ENCODE assay signal across 8 mouse cellular contexts in genomic region chr8:122294273-122294683, GRCm38 (mm10). TPM values are rescaled to one million over a fixed set of nuclear protein-coding genes. Genes with fewer than 3 reads are reported as not detected.
DNase-seq lines count a peak whose midpoint lies in the region; ATAC-seq lines count a peak whose summit lies in the region.

No protein-coding gene starts in this region.

- intact Hi-C loops in left cerebral cortex, postnatal 36 days (cut with DNase I) = no loop called here

- H3K4me1 ChIP-seq in embryonic facial prominence, embryonic 14.5 days (ENCODE audit: control insufficient read depth, insufficient read depth, low read length) = no peaks in the 10 kb centered on the region; the same call in 1 of the 2 replicates
- H3K4me1 ChIP-seq in hindbrain, embryonic 13.5 days (replicated peaks) = peaks cover 72% of the 10 kb centered on the region
- peaks cover 28% of the 10 kb centered on the region for H3K4me1 ChIP-seq in limb, embryonic 15.5 days
- H3K4me1 ChIP-seq in midbrain, embryonic 15.5 days = peaks cover 46% of the 10 kb centered on the region

- H3K27me3 ChIP-seq in embryonic facial prominence, embryonic 14.5 days (replicated peaks; ENCODE audit: control insufficient read depth, insufficient read depth, low read length) = no peaks in the 10 kb centered on the region
- peaks cover 3% of the 10 kb centered on the region; the same call in 1 of the 2 replicates for H3K27me3 ChIP-seq in hindbrain, embryonic 13.5 days
- H3K27me3 ChIP-seq in limb, embryonic 15.5 days = no peaks in the 10 kb centered on the region
- H3K27me3 ChIP-seq in midbrain, embryonic 15.5 days (replicated peaks) = no peaks in the 10 kb centered on the region

- peak; percentile 86 for ATAC-seq in embryonic facial prominence, embryonic 14.5 days (ENCODE audit: low read depth)
- peak; percentile 58 for ATAC-seq in hindbrain, embryonic 13.5 days (ENCODE audit: low FRiP score)
- peak; percentile 75 for ATAC-seq in limb, embryonic 15.5 days (ENCODE audit: insufficient number of reproducible peaks, low FRiP score, low TSS enrichment, low read depth)
- ATAC-seq in midbrain, embryonic 15.5 days (replicated peaks) = peak; percentile 35; the same call in 1 of the 2 replicates

- no peaks in the 10 kb centered on the region for H3K36me3 ChIP-seq in embryonic facial prominence, embryonic 14.5 days (ENCODE audit: control insufficient read depth, insufficient read depth, low read length)
- no peaks in the 10 kb centered on the region for H3K36me3 ChIP-seq in hindbrain, embryonic 13.5 days
- no peaks in the 10 kb centered on the region for H3K36me3 ChIP-seq in limb, embryonic 15.5 days
- no peaks in the 10 kb centered on the region for H3K36me3 ChIP-seq in midbrain, embryonic 15.5 days (replicated peaks)

- no peak overlapping the region for H3K4me3 ChIP-seq in embryonic facial prominence, embryonic 14.5 days (ENCODE audit: low read depth, low read length)
- H3K4me3 ChIP-seq in hindbrain, embryonic 13.5 days = no peak overlapping the region
- no peak overlapping the region for H3K4me3 ChIP-seq in limb, embryonic 15.5 days
- H3K4me3 ChIP-seq in midbrain, embryonic 15.5 days = no peak overlapping the region

- H3K9me3 ChIP-seq in embryonic facial prominence, embryonic 14.5 days (ENCODE audit: control insufficient read depth, low read length) = no peaks in the 10 kb centered on the region
- H3K9me3 ChIP-seq in hindbrain, embryonic 13.5 days = no peaks in the 10 kb centered on the region
- no peaks in the 10 kb centered on the region for H3K9me3 ChIP-seq in limb, embryonic 15.5 days
- no peaks in the 10 kb centered on the region for H3K9me3 ChIP-seq in midbrain, embryonic 15.5 days

- WGBS in embryonic facial prominence, embryonic 14.5 days = 6% methylated on average over 7 of the region's 7 CpGs
- whole genome bisulfite sequencing in hindbrain, embryonic 13.5 days = 7% methylated on average over 7 of the region's 7 CpGs
- WGBS in limb, embryonic 15.5 days = 6% methylated on average over 7 of the region's 7 CpGs
- 5% methylated on average over 7 of the region's 7 CpGs for WGBS in midbrain, embryonic 15.5 days

- H3K4me2 ChIP-seq in embryonic facial prominence, embryonic 14.5 days (ENCODE audit: low read depth, low read length) = no peak overlapping the region
- no peak overlapping the region for H3K4me2 ChIP-seq in hindbrain, embryonic 13.5 days
- H3K4me2 ChIP-seq in limb, embryonic 15.5 days = no peak overlapping the region
- H3K4me2 ChIP-seq in midbrain, embryonic 15.5 days = no peak overlapping the region

- H3K9ac ChIP-seq in embryonic facial prominence, embryonic 14.5 days (ENCODE audit: low read depth, low read length) = no peak overlapping the region
- no peak overlapping the region for H3K9ac ChIP-seq in hindbrain, embryonic 13.5 days
- H3K9ac ChIP-seq in limb, embryonic 15.5 days = no peak overlapping the region
- no peak overlapping the region for H3K9ac ChIP-seq in midbrain, embryonic 15.5 days

- no peak overlapping the region for H3K27ac ChIP-seq in embryonic facial prominence, embryonic 14.5 days (replicated peaks; ENCODE audit: low read depth, low read length)
- no peak overlapping the region for H3K27ac ChIP-seq in hindbrain, embryonic 13.5 days
- 0 out of 2 replicates have a peak overlapping the region, but pooled peaks have one; percentile 18 for H3K27ac ChIP-seq in limb, embryonic 15.5 days
- H3K27ac ChIP-seq in midbrain, embryonic 15.5 days = no peak overlapping the region

- DNase-seq in layer of hippocampus, adult 9-11 months = peak; percentile 57
- no peak for DNase-seq in layer of hippocampus, postnatal 25 days (ENCODE audit: extremely low spot score in 1 of 2, low spot score in 1 of 2)
- peak; percentile 86 for DNase-seq in embryonic facial prominence, embryonic 14.5 days (ENCODE audit: low spot score)
- no peak for DNase-seq in thymus, adult 18-20 months
- DNase-seq in left cerebral cortex, postnatal 36 days (ENCODE audit: low spot score in 2 of 2) = no peak

RNA-seq across cellular contexts. Expression of gene Zfpm1, which starts 12.3 kb away (rescaled TPM):
- total RNA-seq in layer of hippocampus, postnatal 25 days (2021) = 10 to 100 TPM; 37.8 to 43.4 TPM
- polyA plus RNA-seq in embryonic facial prominence, embryonic 14.5 days (2014; fragmentation: Nextera tagmentation; extraction: Ambion mirVana) = 1.7 and 1.9 TPM in 2 replicates
- 1.4 and 1.5 TPM in 2 replicates for polyA plus RNA-seq in hindbrain, embryonic 13.5 days (2015; fragmentation: Nextera tagmentation; extraction: Ambion mirVana)
- 1.1 and 1.2 TPM in 2 replicates for polyA plus RNA-seq in limb, embryonic 15.5 days (2015; fragmentation: Nextera tagmentation; extraction: Ambion mirVana)
- 1.5 and 1.8 TPM in 2 replicates for polyA plus RNA-seq in midbrain, embryonic 15.5 days (2015; fragmentation: Nextera tagmentation; extraction: Ambion mirVana)
- 10 to 100 TPM; 33.9 to 35.3 TPM for total RNA-seq in left cerebral cortex, postnatal 36 days (2021)

Comparison
In these comparisons a context has a peak if more than half of its experiments do, and no peak if none do; other contexts are left out.
1. DNase-seq: peak in layer of hippocampus, adult 9-11 months (single experiment) and embryonic facial prominence, embryonic 14.5 days (single experiment); none in layer of hippocampus, postnatal 25 days (0 of 2), thymus, adult 18-20 months (0 of 2) and left cerebral cortex, postnatal 36 days (0 of 2).
2. ATAC-seq: peak in every context shown above with its lines; median percentile 86 in embryonic facial prominence, embryonic 14.5 days; 75 in limb, embryonic 15.5 days; 58 in hindbrain, embryonic 13.5 days; 35 in midbrain, embryonic 15.5 days.